Mouse (Mus musculus): ENCODE measurements around the gene Zc3h7b.

Zc3h7b gene

GRCm38 (mm10) chr15:81792444-81792843, 47.6 kb downstream of the Zc3h7b start:
- no peak for DNase-seq (ENCODE audit: extremely low spot score)

- no peak for DNase-seq (ENCODE audit: extremely low spot score)
These were observed 51.4 kb downstream of the Zc3h7b start for GRCm38 (mm10) chr15:81796228-81796627.

GRCm38 (mm10) chr15:81797861-81798260, 53.0 kb downstream of the Zc3h7b start:
- no peak for DNase-seq (ENCODE audit: extremely low spot score)

GRCm38 (mm10) chr15:81798421-81798820, 53.6 kb downstream of the Zc3h7b start:
- DNase-seq (ENCODE audit: extremely low spot score), result no peak

- DNase-seq (ENCODE audit: extremely low spot score), result no peak
These were observed 55.5 kb downstream of the Zc3h7b start for GRCm38 (mm10) chr15:81800391-81800790.

- peak; percentile 54 for DNase-seq (ENCODE audit: extremely low spot score)
These were observed 57.4 kb downstream of the Zc3h7b start, which contains the start of gene Tef for GRCm38 (mm10) chr15:81802001-81802890. Gene Tef, plus strand, starts transcription at chr15:81802421.

- no peak for DNase-seq (ENCODE audit: extremely low spot score)
These were observed 58.1 kb downstream of the Zc3h7b start for GRCm38 (mm10) chr15:81802941-81803351.

- no peak for DNase-seq (ENCODE audit: extremely low spot score)
These were observed 58.6 kb downstream of the Zc3h7b start for GRCm38 (mm10) chr15:81803425-81803951.

GRCm38 (mm10) chr15:81804172-81804571, 59.3 kb downstream of the Zc3h7b start:
- no peak for DNase-seq (ENCODE audit: extremely low spot score)

GRCm38 (mm10) chr15:81804883-81805282, 60.0 kb downstream of the Zc3h7b start:
- no peak for DNase-seq (ENCODE audit: extremely low spot score)

GRCm38 (mm10) chr15:81805624-81806023, 60.8 kb downstream of the Zc3h7b start:
- DNase-seq (ENCODE audit: extremely low spot score), result no peak

- DNase-seq (ENCODE audit: extremely low spot score), result no peak
These were observed 62.0 kb downstream of the Zc3h7b start for GRCm38 (mm10) chr15:81806621-81807404.

- no peak for DNase-seq (ENCODE audit: extremely low spot score)
These were observed 63.9 kb downstream of the Zc3h7b start for GRCm38 (mm10) chr15:81808799-81809198.

GRCm38 (mm10) chr15:81809550-81809949, 64.7 kb downstream of the Zc3h7b start:
- no peak for DNase-seq (ENCODE audit: extremely low spot score)

- DNase-seq (ENCODE audit: extremely low spot score), result peak; percentile 43
These were observed 65.3 kb downstream of the Zc3h7b start for GRCm38 (mm10) chr15:81810150-81810549.

- DNase-seq (ENCODE audit: extremely low spot score), result peak; percentile 99
These were observed 66.1 kb downstream of the Zc3h7b start for GRCm38 (mm10) chr15:81810671-81811598.

GRCm38 (mm10) chr15:81811599-81811996, 66.7 kb downstream of the Zc3h7b start:
- peak; percentile 86 for DNase-seq (ENCODE audit: extremely low spot score)

- no peak for DNase-seq (ENCODE audit: extremely low spot score)
These were observed 67.4 kb downstream of the Zc3h7b start for GRCm38 (mm10) chr15:81812287-81812686.

- no peak for DNase-seq (ENCODE audit: extremely low spot score)
These were observed 68.1 kb downstream of the Zc3h7b start for GRCm38 (mm10) chr15:81812696-81813631.

Measured in embryo, embryonic 9.5 days (tissue).